Mouse (Mus musculus): ENCODE measurements around the gene Nfx1. TPM values are rescaled to one million over a fixed set of nuclear protein-coding genes. Genes with fewer than 3 reads are reported as not detected.

Nfx1 gene
- polyA plus RNA-seq, 1 experiment from 2014 or later: 96.9 TPM

DNA sequence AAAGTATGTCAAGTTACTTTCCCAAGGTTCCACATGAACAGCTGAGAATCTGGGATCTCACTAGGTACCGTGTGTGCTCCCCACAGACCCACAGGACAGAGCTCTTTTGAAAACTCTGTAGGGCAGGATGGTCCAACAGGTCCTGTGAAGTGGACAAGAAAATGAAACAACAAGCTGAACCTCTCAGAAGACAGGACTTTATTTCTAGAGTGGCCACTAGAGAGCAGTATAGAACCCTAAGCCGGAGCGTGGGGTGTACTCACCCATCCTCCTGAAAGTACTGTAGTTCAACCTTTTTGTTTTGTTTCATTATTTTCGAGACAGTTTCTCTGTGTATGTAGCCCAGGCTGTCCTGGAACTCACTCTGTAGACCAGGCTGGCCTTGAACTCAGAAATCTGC, 57.6 kb downstream of the Nfx1 start:
- H3K9ac ChIP-seq: no peak overlapping the region
- ATAC-seq (ENCODE audit: low FRiP score, low read depth): no peak
- no peak overlapping the region for H3K4me3 ChIP-seq
- no peak overlapping the region for H3K4me2 ChIP-seq (replicated peaks)
- no peaks in the 10 kb centered on the region for H3K9me3 ChIP-seq
- no peak overlapping the region for H3K27ac ChIP-seq
- 86% methylated on average over 4 of the region's 4 CpGs for WGBS
- H3K27me3 ChIP-seq (replicated peaks): no peaks in the 10 kb centered on the region
- H3K36me3 ChIP-seq: peaks cover 28% of the 10 kb centered on the region
- no peaks in the 10 kb centered on the region for H3K4me1 ChIP-seq

DNA sequence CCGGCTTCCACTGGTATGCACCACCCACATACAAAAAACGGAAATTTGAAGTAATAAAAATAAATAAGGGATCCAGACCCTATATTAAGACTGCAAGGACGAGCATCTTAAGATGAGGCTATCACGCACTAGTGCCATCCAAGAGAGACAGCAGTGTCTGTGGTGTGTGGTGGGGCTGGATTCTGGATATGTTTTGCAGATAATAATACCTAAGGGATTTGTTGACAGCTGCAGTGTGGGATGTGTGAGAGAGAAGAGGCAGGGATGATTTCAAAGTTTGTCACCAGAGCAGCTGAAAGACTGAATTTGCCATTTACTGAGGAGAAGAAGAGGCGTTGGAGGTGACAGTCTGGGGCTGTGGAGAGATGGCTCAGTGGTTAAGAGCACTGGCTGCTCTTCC, 58.7 kb downstream of the Nfx1 start:
- peaks cover 17% of the 10 kb centered on the region for H3K36me3 ChIP-seq
- ATAC-seq (ENCODE audit: low FRiP score, low read depth): no peak
- WGBS: 93% methylated on average over 5 of the region's 5 CpGs

DNA sequence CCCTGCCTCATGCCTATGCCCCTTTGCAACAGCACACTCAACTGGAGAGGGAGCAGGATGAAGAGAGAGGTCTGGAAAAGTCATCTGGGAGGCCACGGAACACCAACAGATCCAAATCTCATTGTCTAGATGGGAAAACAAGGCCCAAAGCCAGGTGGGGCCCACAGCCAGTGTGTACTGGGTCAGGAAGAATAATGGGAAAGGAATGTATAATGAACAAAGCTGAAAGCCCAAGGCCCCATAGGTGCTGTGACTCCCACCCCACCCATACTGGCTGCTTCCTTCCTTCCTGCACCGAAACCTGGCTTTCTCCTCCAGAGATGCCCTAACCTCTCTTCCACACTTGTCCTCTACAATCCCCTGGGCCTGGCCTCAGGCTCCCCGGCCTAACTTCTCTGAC, 60.5 kb downstream of the Nfx1 start:
- no peaks in the 10 kb centered on the region for H3K27me3 ChIP-seq (replicated peaks)
- 86% methylated on average over 3 of the region's 3 CpGs for WGBS
- 0 out of 2 replicates have a peak, but pooled peaks cover 5% of the 10 kb centered on the region for H3K36me3 ChIP-seq
- H3K4me2 ChIP-seq (replicated peaks): no peak overlapping the region
- H3K9me3 ChIP-seq: no peaks in the 10 kb centered on the region
- no peak for ATAC-seq (ENCODE audit: low FRiP score, low read depth)
- no peak overlapping the region for H3K4me3 ChIP-seq
- no peak overlapping the region for H3K27ac ChIP-seq
- H3K9ac ChIP-seq: no peak overlapping the region
- no peaks in the 10 kb centered on the region for H3K4me1 ChIP-seq

More for the DNA sequence above, 58.7 kb downstream of the Nfx1 start:
- no peaks in the 10 kb centered on the region for H3K27me3 ChIP-seq (replicated peaks)
- no peaks in the 10 kb centered on the region for H3K9me3 ChIP-seq
- no peak overlapping the region for H3K4me3 ChIP-seq
- no peak overlapping the region for H3K27ac ChIP-seq
- H3K9ac ChIP-seq: no peak overlapping the region
- no peak overlapping the region for H3K4me2 ChIP-seq (replicated peaks)
- H3K4me1 ChIP-seq: no peaks in the 10 kb centered on the region

DNA sequence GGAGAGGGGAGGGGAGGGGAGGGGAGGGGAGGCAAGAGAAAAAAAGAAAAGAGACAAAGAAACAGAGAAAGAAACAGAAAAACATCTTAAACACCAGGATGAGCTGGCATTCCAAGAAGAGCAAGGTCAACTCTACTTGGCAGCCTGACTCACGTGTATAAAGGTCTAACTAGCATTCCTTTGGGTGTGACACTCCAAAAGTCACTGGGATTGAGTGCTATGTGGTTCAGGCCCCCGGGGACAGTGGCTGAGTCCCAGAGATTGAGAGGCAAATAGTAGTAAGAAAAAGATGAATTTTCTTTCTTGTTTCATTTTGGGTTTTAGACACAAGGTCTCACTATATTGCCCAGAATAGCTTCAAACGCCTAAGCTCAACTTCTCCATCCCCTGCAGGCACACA, 67.2 kb downstream of the Nfx1 start:
- H3K4me1 ChIP-seq: no peaks in the 10 kb centered on the region
- no peaks in the 10 kb centered on the region for H3K9me3 ChIP-seq
- H3K9ac ChIP-seq: no peak overlapping the region
- no peaks in the 10 kb centered on the region for H3K36me3 ChIP-seq
- no peak overlapping the region for H3K4me2 ChIP-seq (replicated peaks)
- H3K4me3 ChIP-seq: no peak overlapping the region
- H3K27ac ChIP-seq: no peak overlapping the region
- H3K27me3 ChIP-seq (replicated peaks): no peaks in the 10 kb centered on the region
- ATAC-seq (ENCODE audit: low FRiP score, low read depth): no peak
- WGBS: 72% methylated on average over 3 of the region's 3 CpGs

DNA sequence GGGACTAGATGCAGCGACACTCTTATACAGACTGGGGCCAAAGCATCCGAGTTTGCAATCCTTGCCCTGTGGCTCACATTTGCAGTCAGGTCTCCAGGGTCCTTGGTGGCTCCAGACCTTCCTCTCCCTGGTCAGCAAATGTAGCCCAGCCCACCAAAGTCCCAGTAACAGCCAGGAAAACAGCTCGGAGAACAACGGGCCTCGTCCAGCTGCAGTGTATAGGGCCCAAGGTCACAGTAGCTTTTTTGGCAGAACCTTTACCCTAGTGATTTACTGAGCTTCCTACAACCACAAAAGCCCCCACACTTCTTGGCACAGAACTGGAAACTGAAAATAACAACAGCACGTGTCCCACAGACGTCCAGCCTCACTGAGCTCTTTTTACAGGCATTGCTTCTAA, 70.3 kb downstream of the Nfx1 start:
- H3K4me1 ChIP-seq: no peaks in the 10 kb centered on the region
- no peak overlapping the region for H3K4me2 ChIP-seq (replicated peaks)
- no peak overlapping the region for H3K27ac ChIP-seq
- no peaks in the 10 kb centered on the region for H3K36me3 ChIP-seq
- H3K27me3 ChIP-seq (replicated peaks): no peaks in the 10 kb centered on the region
- H3K4me3 ChIP-seq: no peak overlapping the region
- H3K9me3 ChIP-seq: no peaks in the 10 kb centered on the region
- no peak for ATAC-seq (ENCODE audit: low FRiP score, low read depth)
- 75% methylated on average over 7 of the region's 7 CpGs for WGBS
- H3K9ac ChIP-seq: no peak overlapping the region

DNA sequence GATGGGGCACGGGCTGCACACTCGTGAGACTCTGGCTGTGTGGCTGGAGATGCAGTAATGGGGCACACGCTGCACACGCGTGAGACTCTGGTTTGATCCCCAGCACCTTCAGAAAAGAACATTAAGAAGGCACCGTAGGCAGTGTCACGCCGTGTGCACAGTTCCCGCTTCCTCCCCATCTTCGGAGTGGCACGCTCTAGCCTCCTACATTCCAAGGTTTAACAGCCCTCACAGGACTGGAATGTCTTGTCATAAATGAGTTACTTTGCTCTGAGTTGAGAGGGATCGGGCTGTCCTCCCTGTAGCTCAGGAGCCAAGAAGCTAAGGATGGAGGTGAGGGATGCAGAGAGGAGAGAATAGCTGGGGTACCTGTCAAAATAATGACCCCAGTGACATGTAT, 72.2 kb downstream of the Nfx1 start:
- H3K4me2 ChIP-seq (replicated peaks): no peak overlapping the region
- H3K4me1 ChIP-seq: peaks cover under 1% of the 10 kb centered on the region; the same call in 1 of the 2 replicates
- 83% methylated on average over 12 of the region's 12 CpGs for WGBS
- no peaks in the 10 kb centered on the region for H3K27me3 ChIP-seq (replicated peaks)
- H3K36me3 ChIP-seq: no peaks in the 10 kb centered on the region
- ATAC-seq (ENCODE audit: low FRiP score, low read depth): no peak
- H3K9me3 ChIP-seq: no peaks in the 10 kb centered on the region
- H3K27ac ChIP-seq: no peak overlapping the region
- no peak overlapping the region for H3K9ac ChIP-seq
- no peak overlapping the region for H3K4me3 ChIP-seq

DNA sequence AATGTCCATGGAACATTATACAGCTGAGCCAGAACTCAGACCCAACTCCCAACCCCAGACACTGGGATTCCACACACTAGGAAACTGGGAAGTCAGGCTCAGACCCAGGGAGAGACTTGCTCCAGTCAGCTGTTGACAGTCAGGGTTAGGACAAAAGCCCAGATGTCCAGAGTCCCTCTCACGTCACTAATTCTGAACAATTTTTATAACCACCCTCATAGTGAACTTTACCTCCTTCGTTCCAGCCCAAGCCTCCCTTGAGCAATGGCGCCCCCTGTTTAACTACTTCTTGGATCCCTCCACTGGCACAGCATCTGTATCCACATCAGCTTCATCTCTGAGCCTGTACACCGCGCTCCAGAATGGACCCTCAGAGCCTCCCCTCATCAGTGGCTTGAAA, 73.3 kb downstream of the Nfx1 start:
- Histone ChIP-seq H3K27ac (no peak overlapping the region), H3K9me3 (no peaks in the 10 kb centered on the region), H3K36me3 (no peaks in the 10 kb centered on the region), H3K9ac (no peak overlapping the region), H3K27me3 (replicated peaks) (no peaks in the 10 kb centered on the region), H3K4me3 (no peak overlapping the region), H3K4me2 (replicated peaks) (no peak overlapping the region), H3K4me1 (peaks cover 3% of the 10 kb centered on the region; the same call in 1 of the 2 replicates)
- no peak for ATAC-seq (ENCODE audit: low FRiP score, low read depth)
- 79% methylated on average over 5 of the region's 5 CpGs for WGBS

DNA sequence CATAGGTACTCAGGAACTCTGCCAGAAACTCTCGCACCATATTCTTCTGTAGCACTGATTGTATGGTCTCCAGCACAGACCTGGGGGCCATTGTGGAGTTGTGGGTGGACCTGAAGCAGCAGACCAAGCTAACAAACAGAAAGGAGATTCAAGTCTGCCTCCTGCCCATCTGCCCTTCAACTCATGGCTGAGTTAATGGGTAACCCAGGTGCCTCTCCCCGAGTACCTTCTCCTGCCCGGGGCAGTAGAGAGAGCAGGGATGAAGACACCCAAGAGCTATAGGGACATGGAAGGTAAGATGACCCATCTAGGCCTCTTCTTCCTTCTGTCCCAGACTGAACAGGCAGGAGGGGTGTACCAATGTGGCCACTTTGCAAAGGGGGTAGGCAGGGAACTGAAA, 74.6 kb downstream of the Nfx1 start:
- Histone ChIP-seq H3K4me1 (peaks cover 3% of the 10 kb centered on the region; the same call in 1 of the 2 replicates), H3K4me2 (replicated peaks) (no peak overlapping the region), H3K27me3 (replicated peaks) (no peaks in the 10 kb centered on the region), H3K4me3 (no peak overlapping the region), H3K9me3 (no peaks in the 10 kb centered on the region), H3K9ac (no peak overlapping the region), H3K36me3 (no peaks in the 10 kb centered on the region), H3K27ac (no peak overlapping the region)
- ATAC-seq (ENCODE audit: low FRiP score, low read depth): no peak
- WGBS: 92% methylated on average over 3 of the region's 3 CpGs

DNA sequence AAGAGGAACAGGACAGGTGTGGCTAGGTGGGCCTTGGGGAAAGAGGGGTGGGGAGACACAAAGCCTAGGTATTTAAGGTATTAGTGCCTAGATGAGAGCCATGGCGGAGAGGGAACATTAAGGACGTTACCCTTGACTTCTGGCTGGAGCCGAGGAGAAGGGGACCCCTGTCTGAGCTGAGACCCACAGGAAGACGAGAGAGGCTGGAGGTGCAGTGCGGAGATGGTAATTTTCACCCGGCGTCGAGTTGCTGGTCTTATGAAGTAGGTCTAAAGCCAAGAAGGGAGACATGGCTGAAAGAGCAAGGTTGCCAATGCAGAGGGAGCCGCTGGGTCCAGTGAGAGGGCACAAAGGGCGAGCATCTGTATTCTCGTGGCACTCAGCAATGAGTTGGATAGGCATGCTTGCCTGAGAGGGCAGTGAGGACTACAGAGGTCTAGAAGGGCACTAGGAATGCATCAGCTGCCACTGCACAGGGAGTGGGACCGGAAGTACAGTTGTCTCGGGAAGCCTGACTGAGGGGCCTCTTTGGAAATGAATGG, 75.6 kb downstream of the Nfx1 start:
- no peaks in the 10 kb centered on the region for H3K27me3 ChIP-seq (replicated peaks)
- no peak overlapping the region for H3K27ac ChIP-seq
- no peaks in the 10 kb centered on the region for H3K36me3 ChIP-seq
- no peaks in the 10 kb centered on the region for H3K9me3 ChIP-seq
- no peak overlapping the region for H3K4me3 ChIP-seq
- H3K4me2 ChIP-seq (replicated peaks): no peak overlapping the region
- H3K4me1 ChIP-seq: peaks cover 3% of the 10 kb centered on the region; the same call in 1 of the 2 replicates
- 86% methylated on average over 13 of the region's 13 CpGs for WGBS
- no peak for ATAC-seq (ENCODE audit: low FRiP score, low read depth)
- H3K9ac ChIP-seq: no peak overlapping the region

DNA sequence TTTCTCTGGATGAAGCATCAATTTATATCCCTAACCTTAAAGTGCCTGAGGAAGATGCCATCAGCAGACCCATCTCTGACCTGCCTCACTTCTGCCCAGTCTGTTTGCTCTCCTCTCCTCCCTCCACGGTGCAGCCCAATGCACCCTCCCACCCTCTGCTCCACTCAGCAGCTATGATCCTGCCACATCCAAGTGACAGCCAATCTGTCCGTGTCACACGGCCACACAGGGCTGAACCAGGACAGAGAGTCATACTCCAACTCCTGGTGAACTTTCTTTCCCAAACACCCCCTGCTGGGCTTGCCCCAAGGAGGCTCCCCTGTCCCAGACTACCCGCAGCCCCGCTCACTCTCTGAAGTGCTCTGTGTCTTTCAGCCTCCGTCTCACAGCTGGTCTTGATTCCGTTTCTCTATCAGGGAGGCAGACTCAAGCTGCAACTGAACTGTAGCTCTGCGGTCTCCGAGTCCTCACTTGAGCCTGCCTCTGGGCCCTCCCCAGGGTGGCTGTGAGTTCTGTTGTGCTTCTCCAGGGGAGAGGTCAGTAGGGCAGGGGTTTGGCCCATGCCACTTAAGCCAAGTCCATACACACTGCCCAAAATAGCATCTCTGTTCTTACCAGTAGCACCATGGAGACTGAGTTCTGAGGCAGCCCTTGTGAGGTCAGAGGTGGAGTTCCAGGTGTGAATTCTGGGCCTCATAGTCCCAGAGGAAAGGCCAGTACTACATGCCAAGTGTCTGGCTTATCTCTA, 77.0 kb downstream of the Nfx1 start, which contains the start of gene Aqp7:
Gene Aqp7 (minus strand): TSS at position 616 of the 748 bp plus-strand sequence.
- H3K4me1 ChIP-seq: peaks cover 3% of the 10 kb centered on the region; the same call in 1 of the 2 replicates
- H3K4me2 ChIP-seq (replicated peaks): no peak within 1 kb of the TSS
- H3K36me3 ChIP-seq: no peaks in the 10 kb centered on the region
- WGBS: 54% methylated on average over 9 of the region's 9 CpGs
- no peak within 1 kb of the TSS for H3K4me3 ChIP-seq
- no peaks in the 10 kb centered on the region for H3K27me3 ChIP-seq (replicated peaks)
- no peaks in the 10 kb centered on the region for H3K9me3 ChIP-seq
- H3K9ac ChIP-seq: no peak within 1 kb of the TSS
- no peak for ATAC-seq (ENCODE audit: low FRiP score, low read depth)
- H3K27ac ChIP-seq: no peak within 1 kb of the TSS

DNA sequence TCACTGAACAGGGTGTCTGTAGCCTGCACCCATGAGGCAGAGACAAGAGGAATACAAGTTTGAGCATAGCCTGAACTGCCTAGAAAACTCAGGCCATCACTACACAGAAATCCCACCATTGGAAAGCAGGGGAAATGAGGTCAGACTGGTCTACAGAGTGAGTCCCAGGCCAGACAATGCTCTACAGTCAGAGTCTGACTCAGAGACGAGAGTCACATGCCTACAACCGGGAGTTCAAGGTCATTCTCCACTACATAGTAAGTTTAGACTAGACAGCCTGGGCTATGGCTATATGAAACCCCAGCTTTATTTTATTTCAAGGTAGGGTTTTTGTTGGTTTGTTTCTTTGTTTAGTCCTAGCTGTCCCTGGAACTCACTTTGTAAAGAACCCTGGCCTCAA, 78.2 kb downstream of the Nfx1 start:
- ATAC-seq (ENCODE audit: low FRiP score, low read depth): no peak

DNA sequence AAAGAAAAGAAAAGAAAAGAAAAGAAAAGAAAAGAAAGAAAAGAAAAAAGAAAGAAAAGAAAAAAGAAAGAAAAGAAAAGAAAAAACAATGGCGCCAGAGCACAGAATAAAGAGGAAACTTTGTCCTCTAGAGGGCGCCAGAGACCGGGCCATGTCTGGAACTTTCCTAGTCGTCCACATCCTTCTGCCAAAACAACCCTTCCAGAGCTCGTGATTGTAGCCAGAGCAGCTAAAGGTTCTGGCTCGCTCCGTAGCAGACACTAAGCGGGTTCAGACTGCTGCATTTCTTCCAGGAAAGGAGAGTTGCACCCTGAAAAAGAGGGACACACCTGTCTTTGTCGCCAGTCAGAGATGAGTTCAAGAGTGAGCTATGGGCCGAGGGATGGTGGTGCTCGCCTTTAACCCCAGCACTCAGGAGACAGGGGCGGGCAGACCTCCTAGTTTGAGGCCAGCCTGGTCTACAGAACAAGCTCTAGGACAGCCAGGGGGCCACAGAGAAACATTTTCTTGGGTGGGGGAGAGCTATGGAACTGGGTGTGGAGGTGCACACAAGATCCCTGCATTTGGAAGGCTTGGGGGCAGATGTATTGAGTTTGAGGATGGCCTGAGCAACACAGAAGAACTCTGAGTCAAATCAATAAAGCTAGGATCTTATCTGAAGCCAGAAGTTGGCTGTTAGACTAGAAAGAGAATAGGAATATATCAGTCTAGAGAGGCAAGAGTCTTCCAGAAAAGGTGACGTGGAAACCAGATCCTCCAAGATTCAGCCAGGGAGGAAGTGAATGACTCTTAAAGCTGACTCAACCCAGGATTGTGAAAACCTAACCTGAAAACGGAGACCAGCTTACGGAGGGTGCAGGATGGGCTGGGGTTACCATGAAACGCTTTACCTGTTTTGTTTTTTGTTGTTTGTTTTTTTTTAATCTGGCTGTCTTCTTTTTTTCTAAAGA, 80.3 kb downstream of the Nfx1 start:
- Histone ChIP-seq H3K27me3 (replicated peaks) (no peaks in the 10 kb centered on the region), H3K9ac (0 out of 2 replicates have a peak overlapping the region, but pooled peaks have one; percentile 4), H3K9me3 (no peaks in the 10 kb centered on the region), H3K27ac (no peak overlapping the region), H3K4me2 (replicated peaks) (peak overlapping the region; percentile 45), H3K4me1 (peaks cover 3% of the 10 kb centered on the region; the same call in 1 of the 2 replicates), H3K36me3 (no peaks in the 10 kb centered on the region), H3K4me3 (no peak overlapping the region)
- ATAC-seq (ENCODE audit: low FRiP score, low read depth): no peak; the same call in 1 of the 2 replicates
- 35% methylated on average over 16 of the region's 16 CpGs for WGBS

More for the DNA sequence above, 78.2 kb downstream of the Nfx1 start:
- H3K4me1 ChIP-seq: peaks cover 3% of the 10 kb centered on the region; the same call in 1 of the 2 replicates
- H3K4me2 ChIP-seq (replicated peaks): no peak overlapping the region
- 61% methylated on average over 2 of the region's 2 CpGs for WGBS
- no peak overlapping the region for H3K27ac ChIP-seq
- H3K4me3 ChIP-seq: no peak overlapping the region
- H3K27me3 ChIP-seq (replicated peaks): no peaks in the 10 kb centered on the region
- no peak overlapping the region for H3K9ac ChIP-seq
- H3K36me3 ChIP-seq: no peaks in the 10 kb centered on the region
- H3K9me3 ChIP-seq: no peaks in the 10 kb centered on the region
